Mouse (Mus musculus) ES-Bruce4 (cell line): ENCODE measurements around the gene Rfx8. TPM values are rescaled to one million over a fixed set of nuclear protein-coding genes. Genes with fewer than 3 reads are reported as not detected.

ENCODE experiments used
- H3K27ac ChIP-seq: 2 replicates; pipeline ENCODE4 v1.5.1; 2012; ENCODE audit warnings: low read length, inconsistent platforms; ENCODE audit not compliant: insufficient read depth
- H3K27me3 ChIP-seq: 2 replicates; pipeline ENCODE4 v1.6.1; 2012; ENCODE audit warnings: mild to moderate bottlenecking, low read length, inconsistent platforms; ENCODE audit not compliant: control insufficient read depth, poor library complexity, insufficient read depth, severe bottlenecking
- H3K36me3 ChIP-seq: 2 replicates; pipeline ENCODE4 v1.6.1; 2012; ENCODE audit warnings: inconsistent platforms, mild to moderate bottlenecking, low read length, moderate library complexity; ENCODE audit not compliant: control insufficient read depth, poor library complexity, insufficient read depth, severe bottlenecking
- H3K4me1 ChIP-seq: one replicate; pipeline ENCODE4 v1.8.1; 2011; ENCODE audit warnings: low read length; ENCODE audit not compliant: control insufficient read depth, insufficient read depth
- H3K4me3 ChIP-seq: 2 replicates; pipeline ENCODE4 v1.5.1; 2011; ENCODE audit warnings: low read depth, mild to moderate bottlenecking, low read length
- H3K9ac ChIP-seq: 2 replicates; pipeline ENCODE4 v1.6.1; 2012; ENCODE audit warnings: low read depth, mild to moderate bottlenecking, inconsistent platforms; ENCODE audit not compliant: poor library complexity, severe bottlenecking
- H3K9me3 ChIP-seq: replicated peaks from 2 replicates; pipeline ENCODE4 v1.6.1; 2012; ENCODE audit warnings: mild to moderate bottlenecking, low read length, inconsistent platforms; ENCODE audit not compliant: control insufficient read depth, poor library complexity, insufficient read depth, severe bottlenecking
- CTCF ChIP-seq: IDR thresholded peaks from one replicate; pipeline ENCODE4 v1.8.1; 2011; ENCODE audit warnings: low read depth, low read length
- EP300 ChIP-seq: IDR thresholded peaks from 2 replicates; pipeline ENCODE4 v1.6.1; 2011; ENCODE audit warnings: low read depth, low read length; ENCODE audit not compliant: insufficient read depth
- POLR2A ChIP-seq: IDR thresholded peaks from one replicate; pipeline ENCODE4 v1.8.1; 2011; ENCODE audit warnings: low read length; ENCODE audit not compliant: insufficient read depth
- polyA plus RNA-seq: library from polyadenylated mRNA; stranded (reverse); fragments of >200 nt; gene quantifications from 2 replicates; pipeline ENCODE4 v1.2.4, GENCODE M21; 2011; ENCODE audit warnings: low read depth; ENCODE audit not compliant: missing spikeins, insufficient read depth, insufficient read length

Gene Rfx8
- polyA plus RNA-seq, 1 experiment: not detected

- H3K4me1 ChIP-seq: no peaks in the 10 kb centered on the region
- TF ChIP-seq EP300: no peak
- no peak for TF ChIP-seq POLR2A
- TF ChIP-seq CTCF: no peak
- H3K9ac ChIP-seq: no peak overlapping the region
- no peaks in the 10 kb centered on the region for H3K36me3 ChIP-seq
- H3K27ac ChIP-seq: no peak overlapping the region
- no peak overlapping the region for H3K4me3 ChIP-seq
- H3K27me3 ChIP-seq: no peaks in the 10 kb centered on the region
- no peaks in the 10 kb centered on the region for H3K9me3 ChIP-seq
These were observed 74.7 kb downstream of the Rfx8 start for GRCm38 (mm10) chr1:39645905-39646759.

DNA sequence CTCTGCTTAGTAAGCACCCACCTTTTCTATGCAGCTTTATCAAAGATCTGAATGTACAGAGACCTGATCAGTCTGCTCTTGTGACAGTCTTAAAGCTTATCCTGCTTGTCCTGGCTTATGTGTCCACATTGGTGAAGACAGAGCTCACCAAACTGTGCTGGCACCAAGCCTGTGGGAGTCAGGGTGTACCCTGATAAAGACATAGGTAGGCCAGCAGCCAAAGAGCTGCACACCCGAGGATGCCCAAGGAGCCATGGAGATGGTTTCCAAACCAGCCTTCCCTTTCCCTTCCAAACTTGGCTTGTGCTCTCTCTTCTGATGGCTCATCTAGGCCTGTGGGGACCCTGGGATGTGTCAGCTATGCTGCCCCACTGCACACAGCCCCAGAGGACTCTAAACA, 76.5 kb downstream of the Rfx8 start:
- Histone ChIP-seq H3K4me3 (no peak overlapping the region), H3K4me1 (no peaks in the 10 kb centered on the region), H3K9me3 (no peaks in the 10 kb centered on the region), H3K27me3 (no peaks in the 10 kb centered on the region), H3K9ac (no peak overlapping the region), H3K27ac (no peak overlapping the region), H3K36me3 (no peaks in the 10 kb centered on the region)
- TF ChIP-seq CTCF (no peak), POLR2A (no peak), EP300 (no peak)

DNA sequence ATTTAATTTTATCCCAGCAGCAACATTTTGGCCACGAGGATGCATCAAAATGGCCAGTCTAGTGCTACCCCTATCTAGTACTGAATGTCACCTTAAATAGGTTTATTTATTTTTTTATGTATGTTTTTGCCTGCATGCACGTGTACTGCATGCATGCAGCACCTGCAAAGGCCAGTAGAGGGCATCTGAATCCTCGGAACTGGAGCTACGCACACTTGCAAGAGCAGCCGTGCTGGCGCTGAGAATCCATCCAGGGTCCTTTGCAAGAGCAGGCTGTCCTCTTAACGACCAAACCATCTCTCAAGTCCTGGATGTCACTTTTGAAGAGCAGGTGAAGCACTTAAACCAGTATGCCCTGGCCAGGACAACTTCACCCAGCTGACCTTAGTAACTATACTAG, 79.1 kb downstream of the Rfx8 start:
- Histone ChIP-seq H3K4me3 (no peak overlapping the region), H3K4me1 (no peaks in the 10 kb centered on the region), H3K9me3 (no peaks in the 10 kb centered on the region), H3K27me3 (no peaks in the 10 kb centered on the region), H3K27ac (no peak overlapping the region), H3K36me3 (no peaks in the 10 kb centered on the region), H3K9ac (no peak overlapping the region)
- no peak for TF ChIP-seq POLR2A
- peak; percentile 55 for TF ChIP-seq CTCF
- no peak for TF ChIP-seq EP300

DNA sequence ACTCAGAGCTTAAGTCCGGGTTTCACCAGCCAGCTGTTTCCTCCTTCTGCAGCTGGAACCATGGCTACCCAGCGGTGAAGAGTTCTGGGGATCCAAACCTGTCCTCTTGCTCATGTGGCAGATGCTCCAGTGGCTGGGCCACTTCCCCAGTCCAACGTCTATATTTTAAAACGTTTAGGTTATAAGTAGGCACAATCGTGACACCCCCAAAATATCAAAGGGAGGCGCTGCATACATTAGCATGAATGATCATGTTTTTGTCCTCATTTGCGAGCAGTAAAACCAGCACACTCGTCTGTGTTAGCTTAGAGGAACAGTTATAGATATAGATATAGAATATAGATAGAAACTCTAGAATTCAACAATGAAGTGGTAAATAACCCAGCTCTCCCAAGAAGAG, 83.7 kb downstream of the Rfx8 start:
- Histone ChIP-seq H3K9ac (no peak overlapping the region), H3K27me3 (no peaks in the 10 kb centered on the region), H3K4me1 (no peaks in the 10 kb centered on the region), H3K27ac (no peak overlapping the region), H3K36me3 (no peaks in the 10 kb centered on the region), H3K4me3 (no peak overlapping the region), H3K9me3 (no peaks in the 10 kb centered on the region)
- no peak for TF ChIP-seq EP300
- TF ChIP-seq POLR2A: no peak
- TF ChIP-seq CTCF: no peak

DNA sequence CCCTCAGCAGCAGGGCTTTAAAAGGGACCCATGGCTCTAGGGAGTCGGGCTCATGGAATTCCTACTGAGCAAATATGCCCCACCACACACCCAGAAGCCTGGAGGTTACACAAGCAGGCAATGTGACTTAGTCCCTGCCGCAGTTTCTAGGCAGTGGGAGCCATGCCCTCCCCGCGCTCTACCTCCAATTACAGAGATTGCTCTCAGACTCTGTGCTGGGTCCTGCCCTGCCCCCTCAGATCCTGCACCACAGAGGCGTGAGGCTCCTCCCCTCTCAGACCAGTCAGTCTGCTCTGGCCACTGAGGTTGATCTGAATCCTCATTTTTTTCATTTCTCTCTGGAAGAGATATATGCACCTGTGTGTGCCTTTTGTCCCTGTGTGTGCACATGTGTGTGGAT, 84.1 kb downstream of the Rfx8 start:
- Histone ChIP-seq H3K4me3 (no peak overlapping the region), H3K36me3 (no peaks in the 10 kb centered on the region), H3K27ac (no peak overlapping the region), H3K9ac (no peak overlapping the region), H3K4me1 (no peaks in the 10 kb centered on the region), H3K27me3 (no peaks in the 10 kb centered on the region), H3K9me3 (no peaks in the 10 kb centered on the region)
- TF ChIP-seq EP300 (no peak), CTCF (no peak)

DNA sequence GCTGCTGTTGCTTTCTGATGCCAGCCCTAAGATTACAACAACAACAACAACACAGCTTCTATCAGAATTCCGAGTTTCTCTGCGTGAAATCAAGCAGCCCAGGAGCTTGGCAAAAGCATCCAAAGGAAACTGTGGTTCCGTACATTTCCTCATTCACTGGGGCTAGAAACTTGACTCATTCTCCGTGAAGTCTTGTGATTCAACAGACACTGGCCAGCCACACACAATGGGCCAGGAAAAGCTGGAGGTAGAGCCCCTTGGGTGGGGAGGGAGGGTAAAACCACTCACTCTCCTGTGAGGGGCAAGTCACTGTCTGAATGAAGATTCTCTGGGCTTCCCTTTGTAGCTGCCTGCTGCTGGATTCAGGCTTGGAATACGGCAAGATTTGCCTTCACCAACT, 84.6 kb downstream of the Rfx8 start:
- Histone ChIP-seq H3K4me3 (no peak overlapping the region), H3K27ac (no peak overlapping the region), H3K9ac (no peak overlapping the region), H3K36me3 (no peaks in the 10 kb centered on the region), H3K27me3 (no peaks in the 10 kb centered on the region), H3K9me3 (no peaks in the 10 kb centered on the region), H3K4me1 (no peaks in the 10 kb centered on the region)
- TF ChIP-seq CTCF (no peak), EP300 (no peak), POLR2A (no peak)
